Mouse (Mus musculus): Measurements from ENCODE around the gene CN725425. TPM values are rescaled to one million over a fixed set of nuclear protein-coding genes. Genes with fewer than 3 reads are reported as not detected.

Gene CN725425
- not detected in 2 replicates for polyA plus RNA-seq (2015; fragmentation: Nextera tagmentation; extraction: Ambion mirVana)

- WGBS, result 91% methylated on average over 30 of the region's 30 CpGs
- H3K27ac ChIP-seq (replicated peaks), result no peak within 1 kb of the TSS
Observed at GRCm38 (mm10) chr15:91199256-91199905, at the start of gene CN725425. Gene CN725425, plus strand, starts transcription at chr15:91199494.

GRCm38 (mm10) chr15:91152592-91152991 is 46.7 kb upstream of the CN725425 start:
- 26% methylated on average over 1 of the region's 1 CpGs for WGBS
- no peak overlapping the region for H3K4me3 ChIP-seq (ENCODE audit: low read depth, low read length)
- H3K9ac ChIP-seq (ENCODE audit: low read length), result no peak overlapping the region
- no peaks in the 10 kb centered on the region for H3K4me1 ChIP-seq (replicated peaks; ENCODE audit: control insufficient read depth, insufficient read depth)
- no peaks in the 10 kb centered on the region for H3K9me3 ChIP-seq (ENCODE audit: control insufficient read depth, low read length)
- DNase-seq (ENCODE audit: low spot score) (no peak), ATAC-seq (ENCODE audit: low FRiP score, low TSS enrichment) (no peak)
- TF ChIP-seq CTCF (IDR thresholded peaks at IDR 0.05; ENCODE audit: low read depth) (no peak), EP300 (optimal IDR thresholded peaks at IDR 0.05) (no peak)
- H3K27ac ChIP-seq (replicated peaks), result no peak overlapping the region
- H3K36me3 ChIP-seq (ENCODE audit: control insufficient read depth, insufficient read depth, low read length), result no peaks in the 10 kb centered on the region
- H3K27me3 ChIP-seq (ENCODE audit: control insufficient read depth, insufficient read depth, low read length), result no peaks in the 10 kb centered on the region
- no peak overlapping the region for H3K4me2 ChIP-seq (replicated peaks; ENCODE audit: low read depth)

More at GRCm38 (mm10) chr15:91199256-91199905, at the start of gene CN725425:
- no peak for TF ChIP-seq EP300 (optimal IDR thresholded peaks at IDR 0.05)
- no peak for TF ChIP-seq CTCF (IDR thresholded peaks at IDR 0.05; ENCODE audit: low read depth)
- Histone ChIP-seq H3K4me1 (replicated peaks; ENCODE audit: control insufficient read depth, insufficient read depth) (no peaks in the 10 kb centered on the region), H3K27me3 (ENCODE audit: control insufficient read depth, insufficient read depth, low read length) (no peaks in the 10 kb centered on the region), H3K9ac (ENCODE audit: low read length) (no peak within 1 kb of the TSS), H3K36me3 (ENCODE audit: control insufficient read depth, insufficient read depth, low read length) (no peaks in the 10 kb centered on the region), H3K4me2 (replicated peaks; ENCODE audit: low read depth) (no peak within 1 kb of the TSS), H3K4me3 (ENCODE audit: low read depth, low read length) (no peak within 1 kb of the TSS), H3K9me3 (ENCODE audit: control insufficient read depth, low read length) (no peaks in the 10 kb centered on the region)
- no peak for DNase-seq (ENCODE audit: low spot score)
- ATAC-seq (ENCODE audit: low FRiP score, low TSS enrichment), result no peak

GRCm38 (mm10) chr15:91153311-91153710 is 46.0 kb upstream of the CN725425 start:
- Histone ChIP-seq H3K27me3 (ENCODE audit: control insufficient read depth, insufficient read depth, low read length) (no peaks in the 10 kb centered on the region), H3K9me3 (ENCODE audit: control insufficient read depth, low read length) (no peaks in the 10 kb centered on the region), H3K4me2 (replicated peaks; ENCODE audit: low read depth) (no peak overlapping the region), H3K4me1 (replicated peaks; ENCODE audit: control insufficient read depth, insufficient read depth) (no peaks in the 10 kb centered on the region), H3K36me3 (ENCODE audit: control insufficient read depth, insufficient read depth, low read length) (no peaks in the 10 kb centered on the region), H3K9ac (ENCODE audit: low read length) (no peak overlapping the region), H3K4me3 (ENCODE audit: low read depth, low read length) (no peak overlapping the region), H3K27ac (replicated peaks) (no peak overlapping the region)
- WGBS, result 75% methylated on average over 3 of the region's 3 CpGs
- ATAC-seq (ENCODE audit: low FRiP score, low TSS enrichment) (no peak), DNase-seq (ENCODE audit: low spot score) (no peak)
- TF ChIP-seq CTCF (IDR thresholded peaks at IDR 0.05; ENCODE audit: low read depth) (no peak), EP300 (optimal IDR thresholded peaks at IDR 0.05) (no peak)

GRCm38 (mm10) chr15:91161153-91161552 is 38.1 kb upstream of the CN725425 start:
- no peaks in the 10 kb centered on the region for H3K27me3 ChIP-seq (ENCODE audit: control insufficient read depth, insufficient read depth, low read length)
- no peaks in the 10 kb centered on the region for H3K9me3 ChIP-seq (ENCODE audit: control insufficient read depth, low read length)
- H3K4me1 ChIP-seq (replicated peaks; ENCODE audit: control insufficient read depth, insufficient read depth), result no peaks in the 10 kb centered on the region
- no peak overlapping the region for H3K9ac ChIP-seq (ENCODE audit: low read length)
- H3K27ac ChIP-seq (replicated peaks), result no peak overlapping the region
- H3K4me3 ChIP-seq (ENCODE audit: low read depth, low read length), result no peak overlapping the region
- 85% methylated on average over 5 of the region's 5 CpGs for WGBS
- ATAC-seq (ENCODE audit: low FRiP score, low TSS enrichment) (no peak), DNase-seq (ENCODE audit: low spot score) (no peak)
- TF ChIP-seq CTCF (IDR thresholded peaks at IDR 0.05; ENCODE audit: low read depth) (no peak), EP300 (optimal IDR thresholded peaks at IDR 0.05) (no peak)
- no peak overlapping the region for H3K4me2 ChIP-seq (replicated peaks; ENCODE audit: low read depth)
- no peaks in the 10 kb centered on the region for H3K36me3 ChIP-seq (ENCODE audit: control insufficient read depth, insufficient read depth, low read length)

- ATAC-seq (ENCODE audit: low FRiP score, low TSS enrichment) (no peak), DNase-seq (ENCODE audit: low spot score) (no peak)
- Histone ChIP-seq H3K9me3 (ENCODE audit: control insufficient read depth, low read length) (no peaks in the 10 kb centered on the region), H3K36me3 (ENCODE audit: control insufficient read depth, insufficient read depth, low read length) (no peaks in the 10 kb centered on the region), H3K27ac (replicated peaks) (no peak overlapping the region), H3K4me1 (replicated peaks; ENCODE audit: control insufficient read depth, insufficient read depth) (no peaks in the 10 kb centered on the region), H3K4me3 (ENCODE audit: low read depth, low read length) (no peak overlapping the region), H3K9ac (ENCODE audit: low read length) (no peak overlapping the region), H3K27me3 (ENCODE audit: control insufficient read depth, insufficient read depth, low read length) (no peaks in the 10 kb centered on the region), H3K4me2 (replicated peaks; ENCODE audit: low read depth) (no peak overlapping the region)
- 85% methylated on average over 2 of the region's 2 CpGs for WGBS
- TF ChIP-seq EP300 (optimal IDR thresholded peaks at IDR 0.05) (no peak), CTCF (IDR thresholded peaks at IDR 0.05; ENCODE audit: low read depth) (no peak)
Observed at GRCm38 (mm10) chr15:91163454-91163853, 35.8 kb upstream of the CN725425 start.

- TF ChIP-seq EP300 (optimal IDR thresholded peaks at IDR 0.05) (no peak), CTCF (IDR thresholded peaks at IDR 0.05; ENCODE audit: low read depth) (peak; percentile 66)
Observed at GRCm38 (mm10) chr15:91165021-91165420, 34.3 kb upstream of the CN725425 start.

More at GRCm38 (mm10) chr15:91165021-91165420, 34.3 kb upstream of the CN725425 start:
- Histone ChIP-seq H3K4me1 (replicated peaks; ENCODE audit: control insufficient read depth, insufficient read depth) (no peaks in the 10 kb centered on the region), H3K4me3 (ENCODE audit: low read depth, low read length) (no peak overlapping the region), H3K27me3 (ENCODE audit: control insufficient read depth, insufficient read depth, low read length) (no peaks in the 10 kb centered on the region), H3K36me3 (ENCODE audit: control insufficient read depth, insufficient read depth, low read length) (no peaks in the 10 kb centered on the region), H3K9me3 (ENCODE audit: control insufficient read depth, low read length) (no peaks in the 10 kb centered on the region), H3K27ac (replicated peaks) (no peak overlapping the region), H3K9ac (ENCODE audit: low read length) (no peak overlapping the region), H3K4me2 (replicated peaks; ENCODE audit: low read depth) (no peak overlapping the region)
- DNase-seq (ENCODE audit: low spot score) (no peak), ATAC-seq (ENCODE audit: low FRiP score, low TSS enrichment) (no peak)
- 14% methylated on average over 5 of the region's 5 CpGs for WGBS

All from stomach, postnatal 0 days (tissue).